Mouse (Mus musculus) naive thymus-derived CD4-positive, alpha-beta T cell, adult 2 months (primary cell): ENCODE results near the gene D630003M21Rik.
A peak's percentile ranks its signal among the peaks of the same experiment; 100 is the strongest.

Source experiments
- DNase-seq: peaks from one replicate; pipeline ENCODE4 v3.0.0-alpha.2; 2011; ENCODE audit warnings: low read depth

The D630003M21Rik gene

DNA sequence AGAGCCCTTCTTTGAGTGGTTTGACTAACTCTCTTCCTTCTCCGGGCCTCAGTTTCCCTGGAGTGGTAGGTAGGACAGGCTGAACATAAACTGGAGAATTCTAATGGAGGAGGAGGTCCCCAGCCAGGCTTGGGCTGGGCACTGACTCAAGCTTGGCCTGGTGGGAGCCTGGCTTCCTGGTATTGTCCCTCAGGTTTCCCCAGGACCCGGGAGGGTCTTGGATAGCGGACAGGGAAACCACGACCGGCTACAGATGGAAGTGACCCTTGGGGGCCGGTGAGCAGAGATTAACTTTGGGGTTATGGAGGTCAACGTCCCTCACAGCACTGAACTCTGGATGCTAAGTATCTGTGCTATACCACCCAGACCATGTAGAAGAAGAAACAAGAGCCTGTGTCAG, 87.8 kb downstream of the D630003M21Rik start:
- DNase-seq, result no peak

GRCm38 (mm10) chr2:158140664-158141063, 88.4 kb downstream of the D630003M21Rik start:
- DNase-seq, result no peak

GRCm38 (mm10) chr2:158139628-158140027, 89.4 kb downstream of the D630003M21Rik start:
- DNase-seq, result no peak

- no peak for DNase-seq
Observed at GRCm38 (mm10) chr2:158138778-158139177, 90.2 kb downstream of the D630003M21Rik start.

- no peak for DNase-seq
Observed at GRCm38 (mm10) chr2:158137771-158138170, 91.3 kb downstream of the D630003M21Rik start.

- DNase-seq, result no peak
Observed at GRCm38 (mm10) chr2:158136205-158136604, 92.8 kb downstream of the D630003M21Rik start.

- peak; percentile 52 for DNase-seq
Observed at GRCm38 (mm10) chr2:158133050-158133449, 96.0 kb downstream of the D630003M21Rik start.
